Mouse (Mus musculus): ENCODE data around the gene Xaf1. TPM values are rescaled to one million over a fixed set of nuclear protein-coding genes. Genes with fewer than 3 reads are reported as not detected.
A peak's percentile ranks its signal among the peaks of the same experiment; 100 is the strongest.

Gene Xaf1
- polyA plus RNA-seq, 1 experiment from 2014 or later: 1.9 TPM

DNA sequence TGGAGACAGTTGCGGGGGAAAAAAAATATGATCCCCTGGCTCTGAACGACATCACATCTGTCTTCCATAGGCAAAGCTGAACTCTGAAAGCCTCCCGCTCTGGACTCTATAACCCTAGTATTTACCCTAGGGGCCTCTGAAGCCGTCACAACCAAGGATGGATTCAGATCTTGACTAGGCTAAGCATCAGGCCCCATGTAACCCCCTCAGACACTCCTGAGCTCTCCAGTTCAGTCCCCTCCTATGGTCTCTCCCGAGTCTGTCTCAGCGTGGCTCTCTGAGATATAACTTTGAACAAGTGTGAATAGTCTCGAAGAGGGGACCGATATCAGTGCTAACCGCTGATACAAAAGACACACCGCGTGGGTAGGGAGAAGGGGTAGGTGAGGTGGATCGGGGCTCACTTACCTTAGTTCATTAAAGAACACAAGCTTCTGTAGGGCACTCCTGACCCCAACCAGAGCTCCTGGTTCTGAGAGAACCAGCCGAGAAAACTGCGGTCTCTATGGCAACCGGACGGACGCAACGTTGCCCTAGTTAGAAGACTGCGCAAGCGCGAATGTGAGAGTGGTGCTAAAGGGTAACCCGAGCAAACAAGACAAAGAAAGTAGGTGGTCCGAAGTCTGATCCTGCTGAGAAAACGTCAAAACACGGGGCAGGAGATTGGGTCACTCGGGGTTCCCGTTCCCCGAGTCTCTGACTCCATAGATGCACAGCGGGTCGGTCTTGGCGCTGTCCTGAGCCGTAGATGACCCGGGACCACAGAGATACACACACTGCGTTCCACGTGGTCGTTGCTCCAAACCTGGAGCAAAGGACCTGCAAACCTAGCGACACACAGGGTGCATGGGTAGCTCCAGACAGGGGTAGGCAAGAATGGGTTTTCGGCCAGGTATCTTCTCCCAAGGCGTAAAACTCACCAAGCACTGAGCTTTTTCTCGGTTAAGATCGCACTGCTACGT, 60.2 kb downstream of the Xaf1 start:
- peaks cover 4% of the 10 kb centered on the region for H3K4me1 ChIP-seq (ENCODE audit: control insufficient read depth, insufficient read depth, low read length)
- peak overlapping the region; percentile 37 for H3K4me3 ChIP-seq (ENCODE audit: low read depth, low read length)
- H3K4me2 ChIP-seq (ENCODE audit: low read depth, severe bottlenecking): peak overlapping the region; percentile 79
- no peaks in the 10 kb centered on the region for H3K27me3 ChIP-seq (ENCODE audit: control insufficient read depth, insufficient read depth, low read length)
- no peaks in the 10 kb centered on the region for H3K36me3 ChIP-seq (ENCODE audit: control insufficient read depth, insufficient read depth, low read length)
- peak overlapping the region; percentile 76 for H3K9ac ChIP-seq (ENCODE audit: low read length)
- ATAC-seq (ENCODE audit: insufficient number of reproducible peaks, low FRiP score, low TSS enrichment, low read depth) (peak; percentile 87), DNase-seq (ENCODE audit: low spot score) (peak; percentile 91)
- 10% methylated on average over 42 of the region's 42 CpGs for WGBS
- H3K9me3 ChIP-seq (ENCODE audit: control insufficient read depth, low read length): no peaks in the 10 kb centered on the region
- H3K27ac ChIP-seq (replicated peaks; ENCODE audit: low read depth, low read length): 0 out of 2 replicates have a peak overlapping the region, but pooled peaks have one; percentile 14

DNA sequence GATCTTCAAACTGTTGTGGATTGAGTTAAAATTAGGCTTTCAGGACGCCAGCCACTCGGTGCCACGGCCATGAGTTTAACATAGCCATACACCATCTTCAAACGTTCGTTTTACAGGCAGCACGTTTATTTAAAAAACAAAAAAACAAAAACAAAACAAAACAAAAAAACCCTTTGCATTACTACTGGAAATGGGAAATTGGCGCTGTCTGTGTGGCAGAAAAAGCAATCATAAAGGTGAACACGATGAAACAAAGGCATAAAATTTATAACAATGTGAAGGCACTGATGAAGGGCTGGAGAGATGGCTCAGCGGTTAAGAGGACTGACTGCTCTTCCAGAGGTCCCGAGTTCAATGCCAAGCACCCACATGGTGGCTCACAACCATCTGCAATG, 60.9 kb downstream of the Xaf1 start, which contains the start of gene Tekt1:
Gene Tekt1, minus strand, starts transcription at position 96 of the 395 bp plus-strand sequence.
- no peak for DNase-seq (ENCODE audit: low spot score)
- Histone ChIP-seq H3K4me3 (ENCODE audit: low read depth, low read length) (peak within 1 kb of the TSS; percentile 37), H3K36me3 (ENCODE audit: control insufficient read depth, insufficient read depth, low read length) (no peaks in the 10 kb centered on the region), H3K27ac (replicated peaks; ENCODE audit: low read depth, low read length) (0 out of 2 replicates have a peak within 1 kb of the TSS, but pooled peaks have one; percentile 14), H3K27me3 (ENCODE audit: control insufficient read depth, insufficient read depth, low read length) (no peaks in the 10 kb centered on the region), H3K9me3 (ENCODE audit: control insufficient read depth, low read length) (no peaks in the 10 kb centered on the region), H3K9ac (ENCODE audit: low read length) (peak within 1 kb of the TSS; percentile 76), H3K4me1 (ENCODE audit: control insufficient read depth, insufficient read depth, low read length) (peaks cover 4% of the 10 kb centered on the region), H3K4me2 (ENCODE audit: low read depth, severe bottlenecking) (peak within 1 kb of the TSS; percentile 79)
- no peak for ATAC-seq (ENCODE audit: insufficient number of reproducible peaks, low FRiP score, low TSS enrichment, low read depth)
- WGBS: 36% methylated on average over 10 of the region's 10 CpGs

Other genes starting within 250 kb of the Xaf1 start
- gene Pitpnm3, start 165.9 kb upstream of the Xaf1 start, polyA plus RNA-seq (2014; fragmentation: Nextera tagmentation; extraction: Ambion mirVana): 0.24 TPM in 1 of 2 replicates, not detected in the other
- gene Gm43951, start 94.8 kb upstream of the Xaf1 start, polyA plus RNA-seq (2014; fragmentation: Nextera tagmentation; extraction: Ambion mirVana): 0.09 and 0.23 TPM in 2 replicates
- gene 4933427D14Rik, start 94.2 kb upstream of the Xaf1 start, polyA plus RNA-seq (2014; fragmentation: Nextera tagmentation; extraction: Ambion mirVana): 9.9 and 11.0 TPM in 2 replicates
- 184 and 188 TPM in 2 replicates for gene Txndc17, start 94.1 kb upstream of the Xaf1 start, polyA plus RNA-seq (2014; fragmentation: Nextera tagmentation; extraction: Ambion mirVana)
- gene Med31, start 86.0 kb upstream of the Xaf1 start, polyA plus RNA-seq (2014; fragmentation: Nextera tagmentation; extraction: Ambion mirVana): 46.3 and 52.7 TPM in 2 replicates
- gene Slc13a5, start 34.4 kb upstream of the Xaf1 start, polyA plus RNA-seq (2014; fragmentation: Nextera tagmentation; extraction: Ambion mirVana): 0.11 TPM in 1 of 2 replicates, not detected in the other
- gene Fbxo39, start 12.8 kb downstream of the Xaf1 start, polyA plus RNA-seq (2014; fragmentation: Nextera tagmentation; extraction: Ambion mirVana): not detected in 2 replicates
- 4.8 and 6.3 TPM in 2 replicates for gene Tekt1, start 60.8 kb downstream of the Xaf1 start, polyA plus RNA-seq (2014; fragmentation: Nextera tagmentation; extraction: Ambion mirVana)
- 12.2 and 13.2 TPM in 2 replicates for gene Smtnl2, start 110.1 kb downstream of the Xaf1 start, polyA plus RNA-seq (2014; fragmentation: Nextera tagmentation; extraction: Ambion mirVana)
- gene Ggt6, start 133.9 kb downstream of the Xaf1 start, polyA plus RNA-seq (2014; fragmentation: Nextera tagmentation; extraction: Ambion mirVana): not detected in 2 replicates
- 175 and 192 TPM in 2 replicates for gene Mybbp1a, start 139.7 kb downstream of the Xaf1 start, polyA plus RNA-seq (2014; fragmentation: Nextera tagmentation; extraction: Ambion mirVana)
- 1.9 and 2.1 TPM in 2 replicates for gene Spns2, start 188.3 kb downstream of the Xaf1 start, polyA plus RNA-seq (2014; fragmentation: Nextera tagmentation; extraction: Ambion mirVana)
- 0.07 TPM in 1 of 2 replicates, not detected in the other for gene Spns3, start 248.9 kb downstream of the Xaf1 start, polyA plus RNA-seq (2014; fragmentation: Nextera tagmentation; extraction: Ambion mirVana)

Data from limb, embryonic 11.5 days (tissue).